Mouse (Mus musculus): ENCODE measurements around the gene Arid5b.
"Not testable (repeated sequence)": the region's sequence is repeated elsewhere in the genome, so short reads cannot be mapped to it uniquely, and the experiment has no call there.

Gene Arid5b

DNA sequence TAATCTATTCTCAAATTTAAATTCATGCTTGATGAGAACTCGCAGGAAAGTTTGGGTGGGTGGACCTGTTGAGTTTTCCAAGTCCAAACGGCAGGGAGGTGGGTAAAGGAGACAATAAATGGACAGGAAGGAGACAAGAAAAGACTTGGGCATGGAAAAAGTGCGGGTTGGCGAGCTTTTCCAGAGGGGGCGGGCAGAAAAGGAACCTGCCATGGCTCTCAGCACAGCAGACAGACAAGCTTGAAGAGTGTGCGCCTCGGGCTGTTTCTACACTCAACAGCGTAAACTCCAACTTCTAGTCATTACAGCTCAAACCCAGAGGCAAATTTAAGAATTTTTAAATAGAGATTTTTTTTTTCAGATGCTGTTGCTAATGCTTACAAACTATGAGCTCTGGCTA lies 168.4 kb downstream of the Arid5b start:
- no peak for DNase-seq (ENCODE audit: low spot score)

- no peak for DNase-seq (ENCODE audit: low spot score)
Observed at GRCm38 (mm10) chr10:68109651-68110050, 168.9 kb downstream of the Arid5b start.

GRCm38 (mm10) chr10:68107716-68108115 lies 170.8 kb downstream of the Arid5b start:
- no peak for DNase-seq (ENCODE audit: low spot score)

DNA sequence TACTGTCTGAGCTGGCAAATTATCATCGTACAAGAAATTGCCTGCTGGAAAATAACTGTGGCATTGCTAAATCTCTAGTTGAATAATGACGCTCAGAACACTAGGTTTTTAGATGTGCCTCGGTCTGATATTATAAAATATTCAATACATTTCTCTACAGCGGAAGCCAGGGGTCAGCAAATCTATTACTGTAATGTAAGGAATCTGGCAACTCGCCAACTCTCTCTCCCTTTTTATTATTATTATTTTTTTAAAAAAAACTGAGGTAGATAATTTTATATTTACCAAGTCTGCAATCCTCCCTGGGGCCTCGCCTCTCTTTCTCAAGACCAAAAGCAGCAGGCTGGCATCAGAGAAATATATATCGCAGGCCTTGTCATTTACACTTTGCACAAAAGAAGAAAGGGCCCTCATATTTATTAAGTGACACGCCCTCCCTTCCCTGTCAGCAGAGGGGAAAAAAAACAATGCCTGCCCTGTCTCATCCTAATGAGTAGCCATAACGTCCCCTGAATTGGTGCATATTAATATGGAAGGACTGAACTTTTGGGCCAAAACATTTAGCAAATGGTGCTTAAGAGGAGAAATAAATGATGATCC lies 172.1 kb downstream of the Arid5b start:
- DNase-seq (ENCODE audit: low spot score), result no peak

DNA sequence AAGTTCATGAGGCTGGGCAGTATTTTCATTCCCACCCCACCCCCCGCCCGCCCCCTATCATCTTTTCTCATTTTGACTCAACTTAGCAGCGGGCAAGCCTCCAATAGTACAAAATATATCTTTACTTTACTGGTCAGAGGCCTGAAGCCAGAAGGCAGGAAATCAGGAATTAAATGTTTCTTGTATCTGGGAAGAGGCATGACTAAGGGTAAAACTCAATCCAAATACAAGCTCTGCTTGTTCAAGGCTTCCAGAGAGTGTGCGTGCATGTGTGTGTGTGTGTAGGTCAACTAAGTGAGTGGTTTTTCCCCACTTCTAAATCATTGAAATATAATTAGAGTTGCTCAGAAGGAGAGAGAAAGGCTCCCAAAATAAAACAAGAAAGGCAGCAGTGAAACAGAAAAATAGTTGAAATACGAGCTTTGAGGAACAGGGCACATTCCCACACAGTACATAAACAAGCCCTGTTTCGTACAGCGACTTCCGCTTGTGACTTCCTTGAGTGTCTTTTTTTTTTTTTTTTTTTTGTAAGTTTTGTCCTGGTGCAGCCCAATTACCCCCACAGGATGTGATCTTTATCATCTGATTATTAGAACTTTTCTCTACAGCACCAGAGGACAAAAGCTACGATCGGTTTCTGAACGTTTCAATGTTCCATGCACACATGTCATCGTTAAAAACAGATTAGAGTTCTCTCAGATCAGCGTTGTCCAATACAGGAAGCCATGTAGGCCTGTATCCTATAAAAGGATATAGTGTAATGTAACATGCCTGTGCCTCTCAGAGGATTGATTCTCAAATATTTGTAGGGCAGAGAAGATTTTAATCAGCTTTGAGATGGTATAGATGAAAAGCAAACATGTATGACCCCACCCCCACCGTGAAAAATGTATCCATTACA lies 173.4 kb downstream of the Arid5b start:
- DNase-seq (ENCODE audit: low spot score), result no peak

DNA sequence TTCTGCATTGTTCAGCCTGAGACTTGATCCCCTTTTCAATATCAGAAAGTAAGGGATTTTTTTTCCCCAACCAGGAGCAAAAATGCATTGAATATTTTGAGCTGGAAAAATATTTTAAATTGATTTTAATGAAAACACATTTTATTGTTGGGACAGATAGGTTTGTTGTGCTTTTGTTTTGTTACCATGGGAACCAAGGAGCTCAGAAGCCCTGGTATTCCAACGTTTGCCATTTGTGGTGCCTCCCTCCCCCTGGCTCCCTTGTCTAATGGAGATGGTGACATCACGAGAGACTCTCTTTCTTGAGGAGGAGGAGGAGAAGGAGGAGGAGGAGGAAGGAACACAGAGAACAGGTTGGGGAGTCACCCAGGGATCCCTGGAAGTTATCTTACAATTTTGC lies 174.1 kb downstream of the Arid5b start:
- no peak for DNase-seq (ENCODE audit: low spot score)

DNA sequence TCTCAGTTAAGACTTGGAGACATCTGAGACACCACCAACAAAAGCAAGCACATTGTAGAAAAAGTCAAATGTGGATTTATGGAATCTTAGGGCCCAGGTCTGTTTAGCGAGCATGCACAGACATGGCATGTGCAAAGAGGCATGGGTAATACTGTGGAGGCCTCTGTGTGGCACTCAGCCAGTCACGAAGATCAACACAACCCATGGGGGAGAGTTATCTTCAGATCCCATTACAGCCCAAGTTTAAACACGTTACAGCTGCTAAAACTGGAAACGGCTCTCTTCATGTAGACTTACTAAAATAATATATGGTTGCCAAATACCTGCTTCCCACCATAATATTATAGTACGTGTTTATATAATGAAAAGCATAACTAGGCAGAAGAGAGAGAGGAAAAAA lies 174.6 kb downstream of the Arid5b start:
- no peak for DNase-seq (ENCODE audit: low spot score)

DNA sequence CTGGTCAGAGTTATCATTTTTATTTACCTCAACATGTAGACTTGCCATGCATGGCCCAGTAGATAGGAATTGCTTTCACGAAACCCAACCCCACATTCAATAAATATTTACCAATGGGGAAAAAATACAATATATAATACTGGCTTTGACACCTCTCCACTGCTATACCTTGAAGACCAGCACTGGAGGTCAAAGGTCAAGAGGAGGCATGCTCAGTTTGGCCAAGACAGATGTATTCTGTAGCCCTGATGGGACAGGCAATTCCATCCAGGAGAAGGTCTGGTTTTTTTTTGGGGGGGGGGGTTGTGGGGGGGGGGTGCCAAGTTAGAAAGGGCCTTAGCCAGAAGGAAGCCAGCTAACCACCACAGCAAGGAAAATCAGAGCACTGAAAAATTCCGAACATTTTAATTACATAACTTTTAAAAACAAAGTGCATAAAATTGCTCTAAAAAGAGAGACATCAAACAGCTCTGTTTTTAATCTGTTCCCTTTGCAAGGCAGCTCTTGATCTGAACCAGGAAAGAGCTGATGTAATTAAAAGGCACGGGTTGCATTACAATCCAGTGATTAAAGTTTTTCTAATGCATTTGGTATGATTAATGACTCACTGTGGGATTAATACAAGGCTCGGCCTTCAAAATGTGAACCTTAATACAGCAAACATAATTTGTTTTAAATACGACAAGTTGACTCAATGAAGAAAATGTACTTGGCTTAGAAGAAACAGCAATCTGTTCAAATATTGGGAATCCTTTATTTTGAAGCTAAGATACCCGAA lies 175.3 kb downstream of the Arid5b start:
- DNase-seq (ENCODE audit: low spot score), result no peak

GRCm38 (mm10) chr10:68102566-68102965 lies 176.0 kb downstream of the Arid5b start:
- no peak for DNase-seq (ENCODE audit: low spot score)

GRCm38 (mm10) chr10:68101251-68101650 lies 177.3 kb downstream of the Arid5b start:
- no peak for DNase-seq (ENCODE audit: low spot score)

DNA sequence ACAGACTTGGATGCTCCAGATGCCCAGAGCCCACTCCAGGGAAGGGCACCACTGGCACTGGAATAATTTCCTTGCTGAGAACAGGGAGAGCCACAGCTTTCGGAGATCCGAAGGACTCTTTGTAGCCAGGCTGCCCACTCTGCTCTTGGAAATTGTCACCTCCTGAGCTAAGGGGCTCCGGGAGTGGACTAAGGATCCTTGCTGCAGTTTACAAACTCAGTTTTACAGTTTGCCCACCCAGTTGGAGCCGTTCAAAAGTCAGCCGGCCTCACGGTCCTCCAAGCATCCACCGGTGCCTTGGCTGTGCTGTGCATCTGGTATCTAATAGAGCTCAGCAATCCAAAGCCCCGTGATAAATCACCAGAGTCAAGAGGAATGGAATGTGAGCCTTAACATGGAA lies 178.0 kb downstream of the Arid5b start:
- no peak for DNase-seq (ENCODE audit: low spot score)

DNA sequence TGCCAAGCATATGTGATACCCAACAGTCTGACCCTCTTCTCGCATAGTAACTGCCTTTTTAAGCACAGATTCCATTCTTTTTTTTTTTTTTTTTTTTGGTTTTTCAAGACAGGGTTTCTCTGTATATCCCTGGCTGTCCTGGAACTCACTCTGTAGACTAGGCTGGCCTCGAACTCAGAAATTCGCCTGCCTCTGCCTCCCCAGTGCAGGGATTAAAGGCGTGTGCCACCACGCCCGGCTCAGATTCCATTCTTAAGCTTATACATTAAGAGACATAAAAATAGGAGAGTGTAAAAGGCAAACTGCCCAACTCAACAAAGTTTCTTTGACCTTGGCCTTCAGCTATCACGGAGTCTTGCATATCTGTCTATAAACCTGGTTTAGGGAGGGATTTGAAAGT lies 178.7 kb downstream of the Arid5b start:
- not testable (repeated sequence) for DNase-seq (ENCODE audit: low spot score)

DNA sequence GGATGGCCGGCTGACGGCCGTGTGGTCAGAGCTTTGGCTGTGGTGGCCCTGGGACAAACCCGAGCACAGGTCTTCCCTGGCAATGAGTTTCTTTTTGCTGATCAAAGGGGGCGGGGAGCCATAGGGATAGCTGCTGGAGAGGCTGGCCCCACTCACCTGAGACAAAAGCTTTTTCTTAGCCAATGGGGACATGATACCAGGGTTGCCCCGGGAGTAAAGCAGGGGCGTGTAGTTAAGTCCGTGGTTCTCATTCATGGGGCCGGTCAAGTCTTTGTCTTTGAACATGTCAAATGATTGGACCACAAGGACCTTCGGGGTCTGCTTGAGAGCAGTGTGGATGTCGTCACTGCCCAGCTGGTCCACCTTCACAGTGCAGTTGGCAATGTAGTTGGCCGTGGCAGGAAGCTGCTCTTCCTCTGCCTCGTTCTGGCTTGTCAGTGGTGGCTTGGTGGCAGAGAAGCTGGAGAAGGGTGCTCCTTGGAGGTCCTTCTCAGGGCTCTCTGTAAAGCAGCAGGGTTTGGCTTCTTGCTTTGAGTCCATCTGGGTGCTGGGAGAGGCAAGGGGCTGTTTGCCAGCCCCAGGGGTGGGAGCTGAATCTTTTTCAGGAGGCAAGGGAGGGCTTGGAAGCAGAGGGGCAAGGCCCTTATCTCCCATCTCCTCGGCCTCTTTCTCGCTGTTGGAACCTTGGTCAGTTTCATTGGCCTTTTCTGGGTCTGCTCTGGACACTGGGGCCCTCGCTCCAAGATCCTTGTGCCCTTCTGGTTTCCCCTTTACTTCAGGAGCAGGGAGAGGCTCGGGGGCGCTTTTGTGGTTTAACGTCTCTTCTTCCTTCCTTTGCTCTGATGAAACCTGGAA lies 180.5 kb downstream of the Arid5b start:
- no peak for DNase-seq (ENCODE audit: low spot score)

DNA sequence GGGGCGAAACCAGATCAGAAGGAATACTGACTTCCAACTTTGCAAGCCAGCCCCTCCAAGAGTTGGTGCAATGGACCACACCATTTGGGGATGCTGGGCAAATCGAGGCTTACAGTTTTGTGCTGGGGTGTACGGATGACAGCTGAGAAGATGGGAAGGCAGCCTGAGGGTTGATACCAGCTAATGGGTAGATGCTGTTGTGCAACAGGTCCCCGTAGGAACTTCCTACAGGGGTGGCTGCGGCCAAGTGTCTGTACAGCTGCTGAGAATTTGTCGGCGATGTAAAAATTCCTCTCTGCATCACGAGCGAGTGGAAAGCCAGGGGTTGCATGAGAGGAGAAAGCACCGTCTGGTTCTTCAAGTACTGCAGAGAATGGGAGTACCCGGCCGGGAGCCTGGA lies 182.1 kb downstream of the Arid5b start:
- DNase-seq (ENCODE audit: low spot score), result no peak

DNA sequence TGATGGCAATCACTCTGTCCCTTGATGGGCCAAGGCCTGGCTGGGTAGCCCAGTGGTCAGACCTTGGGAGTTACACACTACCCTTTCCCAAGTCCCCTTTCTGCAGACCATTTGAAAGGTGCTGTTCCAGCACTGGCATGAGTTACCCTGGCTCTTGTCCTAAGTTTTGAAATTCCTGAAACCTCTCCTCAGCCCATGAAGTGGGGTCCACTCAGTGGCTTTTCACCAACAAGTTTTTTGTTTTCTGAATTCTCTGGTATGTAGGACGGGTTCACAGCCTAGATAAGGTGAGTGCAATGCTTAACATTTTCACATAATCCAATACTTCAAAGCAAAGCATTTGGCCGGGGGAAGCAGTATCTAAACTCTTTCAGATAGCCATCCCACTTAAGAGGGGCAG lies 183.4 kb downstream of the Arid5b start:
- no peak for DNase-seq (ENCODE audit: low spot score)

- DNase-seq (ENCODE audit: low spot score), result no peak
Observed at GRCm38 (mm10) chr10:68093496-68093895, 185.0 kb downstream of the Arid5b start.

GRCm38 (mm10) chr10:68091840-68092239 lies 186.7 kb downstream of the Arid5b start:
- DNase-seq (ENCODE audit: low spot score), result no peak

GRCm38 (mm10) chr10:68091011-68091410 lies 187.5 kb downstream of the Arid5b start:
- no peak for DNase-seq (ENCODE audit: low spot score)

DNA sequence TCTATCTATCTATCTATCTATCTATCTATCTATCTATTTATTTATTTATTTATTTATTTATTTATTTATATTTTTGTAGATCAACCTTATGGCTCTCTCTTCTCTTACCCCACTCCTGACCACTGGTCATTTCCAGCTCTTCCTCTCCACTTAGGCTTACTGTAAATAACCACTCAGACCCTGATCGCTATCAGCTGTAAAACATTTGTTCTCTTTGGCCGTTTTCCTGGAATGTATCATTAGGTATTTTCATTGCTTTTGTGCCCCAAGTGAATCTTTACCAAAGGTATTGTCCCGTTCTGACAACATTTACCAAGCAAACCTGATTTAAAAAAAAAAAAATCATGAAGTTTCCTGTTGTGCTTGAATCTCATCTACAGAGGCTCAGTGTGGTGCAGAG lies 188.0 kb downstream of the Arid5b start:
- DNase-seq (ENCODE audit: low spot score), result no peak

GRCm38 (mm10) chr10:68090197-68090535 lies 188.4 kb downstream of the Arid5b start:
- DNase-seq (ENCODE audit: low spot score), result no peak

DNA sequence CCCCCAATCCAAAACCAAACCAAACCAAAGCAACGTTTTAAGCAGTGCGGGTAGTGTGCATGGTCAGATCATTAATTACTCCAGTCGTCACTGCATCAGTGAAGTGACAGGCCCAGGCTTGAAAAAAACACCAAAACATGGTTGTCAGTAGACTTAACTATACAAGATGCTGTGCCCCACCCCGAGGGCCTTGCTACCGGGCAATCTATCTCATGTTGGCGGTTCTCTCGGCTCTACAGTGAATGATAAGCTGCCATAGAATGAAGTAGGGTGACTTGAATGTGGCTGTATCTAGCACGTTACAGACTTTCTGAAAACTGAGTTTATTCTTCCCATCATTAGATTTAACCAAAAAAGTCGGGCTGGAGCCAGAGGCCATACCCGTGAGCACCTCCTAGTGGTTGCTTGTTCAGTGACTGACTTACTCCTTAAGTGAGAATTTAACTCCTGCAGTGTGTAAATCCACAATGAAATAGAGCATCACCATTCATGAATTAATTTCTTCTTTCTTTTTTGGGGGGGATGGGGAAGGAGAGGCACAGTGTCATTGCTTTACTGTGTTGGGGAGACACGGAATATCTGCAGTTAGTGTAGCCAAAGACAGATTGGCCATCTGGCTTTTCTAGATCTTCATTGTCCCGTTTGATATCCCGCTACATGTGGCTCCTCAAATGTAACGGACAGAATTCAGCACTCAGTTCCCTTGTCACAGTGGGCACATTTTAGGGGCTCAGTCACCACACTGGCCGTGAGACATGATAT lies 188.9 kb downstream of the Arid5b start:
- no peak for DNase-seq (ENCODE audit: low spot score)

All from left cerebral cortex, adult 11 months (tissue).